In genomic region chr5:129263118-129263517, GRCm38 (mm10) we compare ENCODE assay signal across 24 mouse cellular contexts.
A peak's percentile ranks its signal among the peaks of the same experiment; 100 is the strongest.
DNase-seq lines count a peak whose midpoint lies in the region; ATAC-seq and TF ChIP-seq lines count a peak whose summit lies in the region.
"Had no signal": no experiment of that assay in that cellular context is flagged by ENCODE, and none has a peak within 500 bp of the region (broad histone marks: within the 10 kb centered on the region; RNA-seq: fewer than 3 reads in every experiment).

No protein-coding gene starts in this region.

- H3K36me3 ChIP-seq in forebrain, embryonic 16.5 days (ENCODE audit: control insufficient read depth, insufficient read depth): no peaks in the 10 kb centered on the region
- no peaks in the 10 kb centered on the region for H3K36me3 ChIP-seq in forebrain, postnatal 0 days (ENCODE audit: insufficient read depth)
- no peaks in the 10 kb centered on the region for H3K36me3 ChIP-seq in kidney, adult 2 months (ENCODE audit: control insufficient read depth, insufficient read depth, low read length)
- H3K36me3 ChIP-seq in kidney, embryonic 16.5 days (ENCODE audit: insufficient read depth, low read length): no peaks in the 10 kb centered on the region
- no peaks in the 10 kb centered on the region for H3K36me3 ChIP-seq in limb, embryonic 10.5 days
- H3K36me3 ChIP-seq: forebrain, embryonic 10.5 days; hindbrain, embryonic 12.5 days; kidney, embryonic 15.5 days; midbrain, embryonic 15.5 days had no signal

- no peaks in the 10 kb centered on the region for H3K27me3 ChIP-seq in forebrain, embryonic 16.5 days (replicated peaks; ENCODE audit: control insufficient read depth, insufficient read depth, low read length)
- H3K27me3 ChIP-seq in forebrain, postnatal 0 days (ENCODE audit: insufficient read depth, low read length): no peaks in the 10 kb centered on the region
- no peaks in the 10 kb centered on the region for H3K27me3 ChIP-seq in kidney, adult 2 months (replicated peaks; ENCODE audit: control insufficient read depth, insufficient read depth, low read length)
- no peaks in the 10 kb centered on the region for H3K27me3 ChIP-seq in kidney, embryonic 16.5 days (ENCODE audit: insufficient read depth, low read length)
- H3K27me3 ChIP-seq in limb, embryonic 10.5 days (ENCODE audit: low read depth, poor library complexity, severe bottlenecking): 0 out of 2 replicates have a peak, but pooled peaks cover 5% of the 10 kb centered on the region
- H3K27me3 ChIP-seq: midbrain, embryonic 15.5 days had no signal

- H3K4me2 ChIP-seq in forebrain, embryonic 16.5 days (ENCODE audit: low read length): no peak overlapping the region
- H3K4me2 ChIP-seq in forebrain, postnatal 0 days (ENCODE audit: low read depth): no peak overlapping the region
- H3K4me2 ChIP-seq in kidney, embryonic 16.5 days (replicated peaks; ENCODE audit: low read depth, low read length): no peak overlapping the region
- H3K4me2 ChIP-seq: hindbrain, embryonic 12.5 days; kidney, embryonic 15.5 days; midbrain, embryonic 15.5 days had no signal

- 0 out of 2 replicates have a peak, but pooled peaks have one; percentile 31 for ATAC-seq in forebrain, embryonic 16.5 days
- no peak for ATAC-seq in forebrain, postnatal 0 days
- ATAC-seq in kidney, embryonic 16.5 days (ENCODE audit: low FRiP score, low TSS enrichment): no peak
- ATAC-seq: midbrain, embryonic 15.5 days had no signal

- no peak for DNase-seq in forebrain, postnatal 0 days
- peak; percentile 50 for DNase-seq in kidney, adult 2 months
- DNase-seq in lung, postnatal 10 days: peak; percentile 23
- no peak for DNase-seq in lung, adult 2 months
- no peak for DNase-seq in limb, embryonic 10.5 days (ENCODE audit: low spot score)
- DNase-seq in cerebellum, postnatal 4 days (ENCODE audit: low spot score in 2 of 2): no peak
- DNase-seq: B cell, adult 2 months; cerebellum, adult 11-12 months; cerebellum, postnatal 25 days; gastrocnemius, postnatal 10 days; heart, adult 18-20 months; layer of hippocampus, postnatal 36 days; liver; right cerebral cortex, postnatal 14 days; spleen, adult 18-20 months; thymus, postnatal 25 days had no signal

- no peak overlapping the region for H3K4me3 ChIP-seq in forebrain, embryonic 16.5 days (replicated peaks; ENCODE audit: low read length)
- no peak overlapping the region for H3K4me3 ChIP-seq in forebrain, postnatal 0 days (ENCODE audit: low read depth, low read length)
- H3K4me3 ChIP-seq in kidney, adult 2 months (ENCODE audit: insufficient read depth, low read depth, low read length): no peak overlapping the region
- H3K4me3 ChIP-seq in kidney, embryonic 16.5 days (ENCODE audit: low read length): no peak overlapping the region
- no peak overlapping the region for H3K4me3 ChIP-seq in lung, adult 2 months (replicated peaks; ENCODE audit: extremely low read depth, low read depth, low read length)
- no peak overlapping the region for H3K4me3 ChIP-seq in limb, embryonic 10.5 days
- H3K4me3 ChIP-seq: forebrain, embryonic 10.5 days; hindbrain, embryonic 12.5 days; kidney, embryonic 15.5 days; layer of hippocampus, adult 2 months; midbrain, embryonic 15.5 days; myocyte had no signal

- H3K27ac ChIP-seq in forebrain, embryonic 16.5 days (ENCODE audit: low read length): no peak overlapping the region
- H3K27ac ChIP-seq in forebrain, postnatal 0 days (ENCODE audit: low read depth, low read length): no peak overlapping the region
- no peak overlapping the region for H3K27ac ChIP-seq in kidney, adult 2 months (ENCODE audit: insufficient read depth, low read depth, low read length)
- H3K27ac ChIP-seq in kidney, embryonic 16.5 days (ENCODE audit: low read length): no peak overlapping the region
- peak overlapping the region; percentile 38; the same call in 1 of the 2 replicates for H3K27ac ChIP-seq in limb, embryonic 10.5 days
- H3K27ac ChIP-seq: forebrain, embryonic 10.5 days; hindbrain, embryonic 12.5 days; kidney, embryonic 15.5 days; layer of hippocampus, adult 2 months; midbrain, embryonic 15.5 days had no signal

- no peaks in the 10 kb centered on the region for H3K9me3 ChIP-seq in forebrain, embryonic 16.5 days (ENCODE audit: control insufficient read depth, low read length)
- no peaks in the 10 kb centered on the region for H3K9me3 ChIP-seq in forebrain, postnatal 0 days (ENCODE audit: low read length)
- no peaks in the 10 kb centered on the region for H3K9me3 ChIP-seq in kidney, embryonic 16.5 days (ENCODE audit: low read length)
- H3K9me3 ChIP-seq in limb, embryonic 10.5 days (replicated peaks): no peaks in the 10 kb centered on the region
- H3K9me3 ChIP-seq: forebrain, embryonic 10.5 days; hindbrain, embryonic 12.5 days; kidney, embryonic 15.5 days; midbrain, embryonic 15.5 days had no signal

- WGBS in forebrain, embryonic 16.5 days: 23% methylated on average over 9 of the region's 9 CpGs
- 24% methylated on average over 9 of the region's 9 CpGs for WGBS in forebrain, postnatal 0 days
- WGBS in kidney, adult 2 months: 43% methylated on average over 9 of the region's 9 CpGs
- WGBS in kidney, embryonic 16.5 days: 60% methylated on average over 9 of the region's 9 CpGs
- 33% methylated on average over 9 of the region's 9 CpGs for WGBS in lung, adult 2 months
- WGBS in limb, embryonic 10.5 days: 65% methylated on average over 9 of the region's 9 CpGs

- no peak for TF ChIP-seq CTCF in forebrain, postnatal 0 days (IDR thresholded peaks at IDR 0.05; ENCODE audit: low read depth)
- no peak for TF ChIP-seq CTCF in kidney, adult 2 months (conservative IDR thresholded peaks at IDR 0.05; ENCODE audit: insufficient read depth, insufficient read length, low read depth, low read length)
- no peak for TF ChIP-seq CTCF in lung, adult 2 months (IDR thresholded peaks at IDR 0.05; ENCODE audit: insufficient read depth, low read length)

- H3K9ac ChIP-seq in forebrain, embryonic 16.5 days (replicated peaks; ENCODE audit: low read depth, low read length): no peak overlapping the region
- H3K9ac ChIP-seq in forebrain, postnatal 0 days: no peak overlapping the region
- no peak overlapping the region for H3K9ac ChIP-seq in kidney, embryonic 16.5 days (replicated peaks; ENCODE audit: low read length)
- H3K9ac ChIP-seq: hindbrain, embryonic 12.5 days; kidney, embryonic 15.5 days; midbrain, embryonic 15.5 days had no signal

- peaks cover 7% of the 10 kb centered on the region; the same call in 1 of the 2 replicates for H3K4me1 ChIP-seq in forebrain, embryonic 16.5 days (replicated peaks; ENCODE audit: control insufficient read depth, insufficient read depth, low read length)
- H3K4me1 ChIP-seq in forebrain, postnatal 0 days (ENCODE audit: insufficient read depth): no peaks in the 10 kb centered on the region
- H3K4me1 ChIP-seq in kidney, adult 2 months (ENCODE audit: control insufficient read depth, insufficient read depth, low read length): no peaks in the 10 kb centered on the region
- H3K4me1 ChIP-seq in kidney, embryonic 16.5 days (ENCODE audit: insufficient read depth, low read length): peaks cover 2% of the 10 kb centered on the region; the same call in 1 of the 2 replicates
- peaks cover 9% of the 10 kb centered on the region for H3K4me1 ChIP-seq in lung, adult 2 months (ENCODE audit: control insufficient read depth, insufficient read depth, low read length)
- H3K4me1 ChIP-seq in limb, embryonic 10.5 days: peaks cover 73% of the 10 kb centered on the region
- H3K4me1 ChIP-seq: forebrain, embryonic 10.5 days had no signal

- TF ChIP-seq POLR2A in kidney, adult 2 months (IDR thresholded peaks at IDR 0.05; ENCODE audit: low read depth, low read length): no peak
- TF ChIP-seq POLR2A in lung, adult 2 months (IDR thresholded peaks at IDR 0.05; ENCODE audit: borderline replicate concordance, extremely low read depth, low read depth, low read length): no peak

Comparison
In these comparisons a context has a peak if more than half of its experiments do, and no peak if none do; other contexts are left out.
1. DNase-seq: peak in kidney, adult 2 months (single experiment) and lung, postnatal 10 days (single experiment); none in forebrain, postnatal 0 days (single experiment), lung, adult 2 months (single experiment), limb, embryonic 10.5 days (single experiment) and cerebellum, postnatal 4 days (0 of 2).